ENCODE assay signal across 11 mouse cellular contexts in the genomic region with DNA sequence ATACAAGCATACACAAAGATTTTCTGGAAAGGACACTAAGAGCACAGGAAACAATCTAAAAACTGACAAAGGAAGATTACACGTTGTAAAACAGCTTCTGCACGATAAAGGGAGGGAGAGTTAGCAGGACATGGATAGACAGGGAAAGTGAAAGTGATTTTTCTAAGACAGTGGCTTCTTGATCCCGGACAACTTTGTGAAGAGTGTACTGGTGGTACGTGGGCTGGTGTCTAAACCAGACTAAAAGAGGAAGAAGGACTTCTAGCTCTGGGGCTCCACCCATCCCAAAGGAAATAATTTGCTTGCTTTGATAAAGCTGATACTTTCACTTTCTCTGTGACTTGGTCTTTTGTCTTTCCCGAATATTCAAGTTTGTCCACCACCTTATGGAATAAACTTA. TPM values are rescaled to one million over a fixed set of nuclear protein-coding genes. Genes with fewer than 3 reads are reported as not detected.
DNase-seq lines count a peak whose midpoint lies in the region; ATAC-seq lines count a peak whose summit lies in the region.
"Had no signal": no experiment of that assay in that cellular context is flagged by ENCODE, and none has a peak within 500 bp of the region (broad histone marks: within the 10 kb centered on the region; RNA-seq: fewer than 3 reads in every experiment).

No protein-coding gene starts in this region.

- H3K9ac ChIP-seq in heart, embryonic 16.5 days (ENCODE audit: low read length): no peak overlapping the region
- H3K9ac ChIP-seq: forebrain, embryonic 12.5 days; stomach, embryonic 15.5 days had no signal

- peak overlapping the region; percentile 43; the same call in 1 of the 2 replicates for H3K4me2 ChIP-seq in heart, embryonic 16.5 days (ENCODE audit: low read depth, low read length)
- H3K4me2 ChIP-seq: forebrain, embryonic 12.5 days; stomach, embryonic 15.5 days had no signal

- peak; percentile 20 to 32 for DNase-seq in heart, adult 9 months (ENCODE audit: low spot score in 2 of 2)
- DNase-seq in heart, postnatal 25 days (ENCODE audit: low spot score): no peak
- DNase-seq in CD4-positive, CD25-positive, alpha-beta regulatory T cell, adult 2 months (ENCODE audit: low read depth, low spot score): peak; percentile 2
- peak; percentile 46 for DNase-seq in lung, postnatal 36 days
- DNase-seq in T-cell, adult 2 months (ENCODE audit: low spot score): no peak
- DNase-seq in left cerebral cortex, adult 8-10 months (ENCODE audit: low spot score in 2 of 2): no peak
- DNase-seq in adrenal gland, postnatal 10 days: no peak
- DNase-seq: kidney, postnatal 10 days had no signal

- no peaks in the 10 kb centered on the region for H3K36me3 ChIP-seq in heart, embryonic 16.5 days (ENCODE audit: control insufficient read depth, insufficient read depth)
- H3K36me3 ChIP-seq: forebrain, embryonic 12.5 days; stomach, embryonic 15.5 days had no signal

- no peaks in the 10 kb centered on the region for H3K27me3 ChIP-seq in heart, embryonic 16.5 days (ENCODE audit: control insufficient read depth, insufficient read depth, low read length)
- H3K27me3 ChIP-seq: forebrain, embryonic 12.5 days; stomach, embryonic 15.5 days had no signal

- no peaks in the 10 kb centered on the region for H3K4me1 ChIP-seq in heart, embryonic 16.5 days (ENCODE audit: control insufficient read depth, insufficient read depth, low read length)
- H3K4me1 ChIP-seq: forebrain, embryonic 12.5 days; stomach, embryonic 15.5 days had no signal

- intact Hi-C loops in heart, postnatal 25 days (cut with DNase I): no loop called here

- H3K27ac ChIP-seq in heart, embryonic 16.5 days (ENCODE audit: low read length): no peak overlapping the region
- H3K27ac ChIP-seq: forebrain, embryonic 12.5 days; stomach, embryonic 15.5 days had no signal

- ATAC-seq in heart, embryonic 16.5 days (replicated peaks; ENCODE audit: extremely low read depth, insufficient read depth, low FRiP score): no peak

- WGBS in heart, embryonic 16.5 days: 41% methylated on average over 5 of the region's 5 CpGs

- no peaks in the 10 kb centered on the region for H3K9me3 ChIP-seq in heart, embryonic 16.5 days (replicated peaks; ENCODE audit: control insufficient read depth, low read length)
- H3K9me3 ChIP-seq: forebrain, embryonic 12.5 days; stomach, embryonic 15.5 days had no signal

- H3K4me3 ChIP-seq in heart, embryonic 16.5 days (ENCODE audit: low read length): peak overlapping the region; percentile 17; the same call in 1 of the 2 replicates
- H3K4me3 ChIP-seq: forebrain, embryonic 12.5 days; stomach, embryonic 15.5 days had no signal

RNA-seq across cellular contexts. Expression of a gene that starts 7.1 kb away (rescaled TPM):
- under 1 TPM; 0.22 to 0.60 TPM for total RNA-seq in heart, postnatal 25 days (2021)
- 0.41 and 0.69 TPM in 2 replicates for polyA plus RNA-seq in heart, embryonic 16.5 days (2015; fragmentation: Nextera tagmentation; extraction: Ambion mirVana)
- total RNA-seq in left cerebral cortex, adult 8-10 months (2022): 1 to 10 TPM; 1.7 to 2.3 (median 1.9) TPM
- 10 to 100 TPM; 11.4 to 11.6 TPM for total RNA-seq in adrenal gland, postnatal 10 days (2021)

Comparison
In these comparisons a context has a peak if more than half of its experiments do, and no peak if none do; other contexts are left out.
1. DNase-seq: peak in heart, adult 9 months (2 of 2), CD4-positive, CD25-positive, alpha-beta regulatory T cell, adult 2 months (single experiment) and lung, postnatal 36 days (single experiment); none in heart, postnatal 25 days (single experiment), T-cell, adult 2 months (single experiment), left cerebral cortex, adult 8-10 months (0 of 2) and adrenal gland, postnatal 10 days (single experiment).